Mouse (Mus musculus) mouse trophoblast stem cell (cell line): ENCODE measurements around the gene Soat1.
"Not testable (repeated sequence)": the region's sequence is repeated elsewhere in the genome, so short reads cannot be mapped to it uniquely, and the experiment has no call there.

Experiments used
- in situ Hi-C, 2 experiments: fragments of 300-500 bp; cut with MseI, MboI; formaldehyde crosslinking; loops; 2 replicates in 1 of 2; 3 replicates in 1 of 2; pipeline ENCODE4 v1.15.1; 2025

Gene Soat1

GRCm38 (mm10) chr1:156473961-156474503 is at the start of gene Soat1:
Soat1 (minus strand) TSS chr1:156474331.
- in situ Hi-C loops = no loop called here

GRCm38 (mm10) chr1:156523842-156524241 is 49.7 kb upstream of the Soat1 start, which contains the start of gene Gm10031:
Gm10031 (plus strand) TSS chr1:156524012.
- in situ Hi-C loops = not testable (repeated sequence)

GRCm38 (mm10) chr1:156521796-156522517 is 47.8 kb upstream of the Soat1 start:
- in situ Hi-C loops = no loop called here

- in situ Hi-C loops = no loop called here
Observed at GRCm38 (mm10) chr1:156520136-156520780, 46.1 kb upstream of the Soat1 start.

- in situ Hi-C loops = no loop called here
Observed at GRCm38 (mm10) chr1:156507753-156508152, 33.6 kb upstream of the Soat1 start.

- in situ Hi-C loops = no loop called here
Observed at GRCm38 (mm10) chr1:156505901-156506300, 31.8 kb upstream of the Soat1 start.

- in situ Hi-C loops = no loop called here
Observed at GRCm38 (mm10) chr1:156504945-156505523, 30.9 kb upstream of the Soat1 start.

- in situ Hi-C loops = no loop called here
Observed at GRCm38 (mm10) chr1:156496910-156497309, 22.8 kb upstream of the Soat1 start.

GRCm38 (mm10) chr1:156495025-156495424 is 20.9 kb upstream of the Soat1 start:
- in situ Hi-C loops = no loop called here

GRCm38 (mm10) chr1:156491226-156491796 is 17.2 kb upstream of the Soat1 start:
- in situ Hi-C loops = no loop called here

- in situ Hi-C loops = no loop called here
Observed at GRCm38 (mm10) chr1:156488031-156488430, 13.9 kb upstream of the Soat1 start.

GRCm38 (mm10) chr1:156487498-156487897 is 13.4 kb upstream of the Soat1 start:
- in situ Hi-C loops = no loop called here

- in situ Hi-C loops = no loop called here
Observed at GRCm38 (mm10) chr1:156481826-156482225, 7.7 kb upstream of the Soat1 start.

GRCm38 (mm10) chr1:156476535-156476934 is 2.4 kb upstream of the Soat1 start:
- in situ Hi-C loops = no loop called here

- in situ Hi-C loops = no loop called here
Observed at GRCm38 (mm10) chr1:156476016-156476415, 1.9 kb upstream of the Soat1 start.

- in situ Hi-C loops = no loop called here
Observed at GRCm38 (mm10) chr1:156474854-156475253, 723 bp upstream of the Soat1 start.

GRCm38 (mm10) chr1:156473003-156473402 is 1.1 kb downstream of the Soat1 start:
- in situ Hi-C loops = no loop called here

GRCm38 (mm10) chr1:156471955-156472354 is 2.2 kb downstream of the Soat1 start:
- in situ Hi-C loops = no loop called here

- in situ Hi-C loops = no loop called here
Observed at GRCm38 (mm10) chr1:156471071-156471470, 3.1 kb downstream of the Soat1 start.

GRCm38 (mm10) chr1:156470557-156470956 is 3.6 kb downstream of the Soat1 start:
- in situ Hi-C loops = no loop called here

- in situ Hi-C loops = no loop called here
Observed at GRCm38 (mm10) chr1:156468576-156468975, 5.6 kb downstream of the Soat1 start.

- in situ Hi-C loops = no loop called here
Observed at GRCm38 (mm10) chr1:156467655-156468255, 6.4 kb downstream of the Soat1 start.
